Mouse (Mus musculus): ENCODE measurements around the gene Gm28374. TPM values are rescaled to one million over a fixed set of nuclear protein-coding genes. Genes with fewer than 3 reads are reported as not detected.

Gene Gm28374
- 0.28 and 0.30 TPM in 2 replicates for polyA plus RNA-seq (2012; ENCODE audit: low replicate concordance)

DNA sequence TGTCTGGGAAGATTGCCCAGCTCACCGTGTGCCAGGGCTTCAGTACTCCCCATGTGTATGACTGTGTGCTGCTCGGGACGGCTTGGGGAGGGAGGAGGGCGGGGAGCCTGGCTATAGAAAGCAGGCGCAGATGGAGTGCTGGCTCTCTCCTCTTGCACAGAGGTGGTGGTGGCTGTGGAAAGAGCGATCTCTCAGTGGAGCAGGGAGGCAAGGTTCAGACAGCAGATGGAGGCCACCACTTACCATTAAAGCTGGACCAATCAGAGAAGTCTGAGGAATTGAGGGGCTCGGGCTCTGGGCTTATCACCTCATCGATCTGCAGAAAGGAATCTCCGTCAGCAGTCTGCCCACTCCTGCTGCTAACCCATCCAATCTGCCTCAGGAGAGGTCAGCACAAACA, at the start of gene Gm28374:
Gene Gm28374, minus strand, starts transcription at position 101 of the 400 bp plus-strand sequence.

DNA sequence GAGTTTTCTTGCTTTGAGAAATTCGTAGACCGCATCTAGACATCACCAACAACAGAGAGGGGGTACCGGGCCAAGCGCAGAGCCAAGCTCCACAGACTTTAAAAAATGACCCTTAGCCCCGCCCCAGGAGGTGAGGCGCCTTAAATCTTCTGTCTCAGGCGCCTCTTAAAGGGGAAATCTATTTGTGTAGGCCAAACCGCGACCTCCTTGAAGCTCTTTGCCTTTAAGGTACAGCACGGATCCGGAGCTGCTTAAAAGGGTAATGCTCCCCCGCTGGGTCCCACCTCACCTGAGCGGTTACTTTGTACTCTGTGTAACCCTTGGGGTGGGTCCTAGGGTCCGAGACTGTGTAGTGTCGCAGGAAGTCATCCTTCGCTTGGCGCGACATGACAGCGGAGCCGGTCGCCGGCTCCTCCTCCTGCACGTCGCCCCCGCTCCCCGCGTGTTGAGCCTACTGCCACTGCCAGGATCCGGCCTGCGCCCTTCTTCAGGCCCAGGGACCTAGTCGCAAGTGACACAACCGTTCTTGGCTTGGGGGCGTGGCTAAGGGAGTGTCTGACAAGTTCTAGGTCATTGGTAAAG, 45.8 kb upstream of the Gm28374 start, which contains the start of gene Snx15:
Gene Snx15, minus strand, starts transcription at position 545 of the 582 bp plus-strand sequence.

DNA sequence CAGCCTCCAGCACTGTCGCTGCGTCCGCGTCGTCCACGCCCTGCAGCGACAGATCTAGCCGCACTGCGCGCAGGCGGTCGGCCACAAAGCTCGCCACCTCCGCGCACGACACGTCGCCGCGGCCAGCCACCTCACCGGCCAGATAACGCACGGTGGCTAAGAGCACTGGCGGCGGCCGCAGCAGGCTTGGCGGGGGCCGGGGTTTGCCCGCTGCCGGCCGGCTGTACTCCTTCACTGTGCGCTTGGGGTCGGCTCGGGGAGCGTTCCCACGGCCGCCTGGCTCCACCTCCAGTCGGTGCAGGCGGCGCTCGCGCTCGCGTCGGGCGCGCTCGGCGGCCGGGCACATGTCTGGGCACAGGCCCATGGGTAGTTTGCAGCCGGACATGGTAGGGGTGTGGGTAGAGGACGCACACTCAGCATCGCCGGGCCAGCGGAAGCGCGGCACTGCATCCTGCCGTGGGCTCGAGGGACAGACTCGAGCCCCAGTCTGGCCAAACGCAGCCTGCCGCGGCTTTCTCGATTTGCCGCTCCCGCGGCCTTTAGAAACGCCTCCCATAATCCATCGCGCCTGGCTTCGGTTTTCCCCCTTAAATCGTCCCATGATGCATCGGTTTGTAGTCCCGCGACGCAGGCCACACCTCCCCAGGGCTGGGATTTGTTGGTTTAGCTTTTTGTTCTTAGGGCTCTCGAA, 36.1 kb upstream of the Gm28374 start, which contains the start of gene Sac3d1:
Gene Sac3d1, minus strand, starts transcription at position 665 of the 691 bp plus-strand sequence.

DNA sequence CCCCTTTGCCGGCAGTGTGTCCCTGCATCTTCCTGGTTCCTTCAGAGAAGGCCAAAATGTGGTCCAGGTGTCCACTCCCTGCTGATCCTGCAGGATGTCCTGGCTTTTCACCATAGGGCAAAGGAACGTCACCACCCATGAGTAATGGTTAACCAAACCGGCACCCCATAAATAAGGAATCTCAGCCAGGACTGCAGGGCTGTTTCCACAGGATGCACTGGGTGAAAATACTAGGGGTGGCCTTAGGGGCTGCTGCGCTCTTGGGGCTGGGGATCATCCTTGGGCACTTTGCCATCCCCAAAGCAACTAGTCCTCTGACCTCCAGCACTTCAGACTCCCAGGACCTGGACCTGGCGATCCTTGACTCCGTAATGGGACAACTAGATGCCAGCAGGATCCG, 23.5 kb upstream of the Gm28374 start, which contains the start of gene Naaladl1:
Gene Naaladl1, plus strand, starts transcription at position 197 of the 400 bp plus-strand sequence.

DNA sequence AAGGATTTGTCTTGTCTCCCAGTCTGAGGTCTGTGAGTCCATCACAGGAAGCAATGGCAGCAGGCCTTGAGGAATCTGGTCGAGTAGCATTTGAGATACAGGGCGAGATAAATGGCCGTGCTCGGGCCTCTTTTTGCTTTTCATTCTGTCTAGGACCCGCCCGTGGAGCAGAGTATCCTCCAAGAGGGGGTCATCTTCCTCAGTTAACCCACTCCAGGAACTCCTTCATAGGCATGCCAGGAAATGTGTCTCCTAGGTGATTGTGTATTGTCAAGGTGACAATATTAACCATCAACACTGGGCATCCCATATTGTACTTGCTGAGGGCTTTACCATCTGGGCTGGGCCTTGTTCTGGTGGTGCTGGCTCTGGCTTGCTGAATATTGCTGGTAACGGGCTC, 12.1 kb upstream of the Gm28374 start, which contains the start of gene AC131692.1:
Gene AC131692.1, plus strand, starts transcription at position 301 of the 400 bp plus-strand sequence.

DNA sequence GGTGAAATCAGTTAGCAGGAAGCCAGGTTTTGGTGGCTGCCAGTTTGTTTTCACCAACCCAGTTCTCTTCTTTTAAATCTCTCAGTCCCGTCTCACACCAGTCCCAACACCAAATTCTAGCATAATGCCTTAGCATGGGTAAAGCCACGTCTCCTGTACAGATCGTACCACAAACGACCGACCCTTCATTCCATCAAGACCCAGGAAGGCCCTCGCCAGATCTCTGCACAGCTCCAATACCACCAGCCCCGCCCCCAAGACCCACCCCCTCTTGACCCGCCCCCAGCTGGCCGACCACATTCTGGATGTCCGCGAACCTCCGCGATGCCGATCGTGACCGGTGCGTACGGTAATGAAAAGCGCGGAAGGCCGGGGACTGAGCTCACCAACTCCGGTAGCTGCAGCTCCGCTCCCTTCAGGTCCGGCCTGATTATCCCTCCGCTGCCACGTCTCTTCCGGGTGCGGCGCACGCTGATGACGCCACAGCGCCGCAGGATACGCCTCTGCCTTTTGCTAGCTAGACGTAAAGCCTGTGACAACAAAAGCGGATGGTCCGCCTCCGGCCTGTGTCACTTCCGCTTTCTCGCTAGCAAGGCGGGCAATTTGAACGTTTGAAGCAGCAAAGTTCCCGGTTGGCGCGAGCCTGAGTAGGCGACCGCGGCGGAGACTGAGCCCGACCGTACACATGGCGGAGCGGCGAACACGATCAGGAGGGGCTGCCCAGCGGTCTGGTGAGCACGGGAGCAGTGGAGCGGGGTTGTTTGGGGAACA, 2.6 kb upstream of the Gm28374 start, which contains the start of the genes Zfpl1 and Cdca5:
Gene Zfpl1, minus strand, starts transcription at position 479 of the 771 bp plus-strand sequence.
Gene Cdca5, plus strand, starts transcription at position 506 of the 771 bp plus-strand sequence.

DNA sequence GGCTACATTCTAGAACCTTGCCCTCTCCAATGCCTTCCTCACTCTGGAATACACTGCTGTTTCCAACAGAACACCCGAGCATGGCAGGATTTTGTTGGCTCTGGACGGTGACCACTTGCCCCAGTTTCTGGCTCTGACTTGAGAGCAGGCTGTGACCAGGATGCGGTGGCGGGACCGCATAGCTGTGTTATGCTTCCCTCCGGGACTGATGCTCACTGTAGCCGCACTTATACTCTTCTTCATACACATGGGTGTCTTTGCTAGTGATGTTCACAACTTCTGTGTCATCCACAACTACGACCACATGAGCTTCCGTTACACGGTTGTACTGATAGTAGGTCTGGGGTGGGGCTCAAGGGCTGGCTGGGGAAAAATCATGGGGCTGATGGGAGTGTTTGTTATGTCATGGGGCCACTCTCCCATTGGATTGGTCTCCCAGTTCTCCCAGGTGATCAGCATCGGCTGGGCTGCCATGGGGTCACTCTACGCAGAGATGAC, 2.0 kb downstream of the Gm28374 start, which contains the start of gene Tmem262:
Gene Tmem262, plus strand, starts transcription at position 51 of the 498 bp plus-strand sequence.

DNA sequence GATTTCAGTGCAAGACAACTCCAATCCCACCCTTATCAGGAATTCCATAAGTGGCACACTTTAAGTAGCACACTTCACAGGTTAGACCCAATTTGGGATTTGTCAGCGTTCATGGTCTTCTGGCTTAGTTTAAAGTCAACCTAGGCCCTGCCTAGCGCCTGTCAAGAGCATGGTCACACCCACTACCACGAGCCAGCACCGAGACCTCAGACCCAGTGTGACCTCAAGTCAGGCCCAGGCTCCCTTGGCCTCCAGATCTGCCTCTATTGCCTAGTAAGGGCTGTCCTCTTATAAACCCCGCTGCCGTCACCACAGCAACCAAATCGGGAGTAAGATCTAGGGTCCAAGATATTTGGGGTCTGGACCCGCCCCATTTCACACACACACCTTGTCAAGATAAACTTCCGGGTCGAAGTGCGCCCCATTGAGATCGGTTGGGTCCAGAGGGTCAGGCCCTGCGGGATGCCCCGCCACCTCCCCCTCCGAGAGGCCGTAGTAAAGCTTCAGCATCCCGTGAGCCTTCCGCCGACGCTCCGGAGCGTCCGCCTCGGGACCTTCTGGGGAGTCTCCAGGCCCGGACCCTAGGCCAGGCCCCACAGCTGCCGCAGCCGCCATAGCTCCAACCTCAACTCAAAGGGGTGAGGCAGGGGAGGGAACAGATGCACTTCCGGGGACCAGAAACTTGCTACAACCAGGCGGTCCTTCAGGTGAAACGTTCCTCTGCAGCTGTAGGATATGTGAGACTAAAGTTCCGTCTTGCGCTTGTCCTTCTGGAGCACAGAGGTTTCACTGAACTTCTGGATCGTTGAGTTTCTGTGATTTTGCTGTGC, 5.3 kb downstream of the Gm28374 start, which contains the start of gene Vps51:
Gene Vps51, minus strand, starts transcription at position 668 of the 830 bp plus-strand sequence.

DNA sequence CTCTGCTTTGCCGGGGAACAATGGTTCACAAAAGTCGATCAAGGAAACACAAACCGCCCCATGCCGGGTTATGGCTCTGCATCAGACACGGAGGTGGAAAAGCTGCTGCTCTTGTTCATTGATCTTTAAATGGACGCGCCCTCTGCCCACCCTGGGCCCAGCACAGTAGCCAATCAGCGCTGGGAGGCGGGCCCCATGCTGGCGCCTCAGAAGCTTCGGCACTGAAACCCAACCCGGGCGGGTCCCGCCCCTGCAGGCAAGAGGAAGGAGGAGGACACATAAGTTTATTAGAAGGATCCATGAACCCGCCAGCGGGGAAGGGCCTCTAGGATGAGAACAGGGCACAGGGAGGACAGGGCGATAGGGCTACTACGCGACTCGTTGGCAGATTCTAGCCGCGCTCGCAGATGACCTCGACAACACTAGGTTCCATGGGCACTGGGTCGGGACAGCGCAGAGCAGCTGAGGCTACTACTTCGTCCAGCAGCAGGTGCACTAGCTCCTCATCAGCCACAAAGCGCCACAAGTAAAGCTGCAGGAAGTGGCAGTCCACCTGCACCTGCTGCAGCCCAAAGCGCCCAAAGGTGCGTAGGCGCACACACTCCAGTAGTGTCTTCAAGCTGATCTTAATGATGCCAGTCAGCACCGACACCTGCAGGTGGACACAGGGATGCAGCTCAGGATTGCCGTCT, 14.2 kb downstream of the Gm28374 start, which contains the start of gene Tm7sf2:
Gene Tm7sf2, minus strand, starts transcription at position 650 of the 692 bp plus-strand sequence.

DNA sequence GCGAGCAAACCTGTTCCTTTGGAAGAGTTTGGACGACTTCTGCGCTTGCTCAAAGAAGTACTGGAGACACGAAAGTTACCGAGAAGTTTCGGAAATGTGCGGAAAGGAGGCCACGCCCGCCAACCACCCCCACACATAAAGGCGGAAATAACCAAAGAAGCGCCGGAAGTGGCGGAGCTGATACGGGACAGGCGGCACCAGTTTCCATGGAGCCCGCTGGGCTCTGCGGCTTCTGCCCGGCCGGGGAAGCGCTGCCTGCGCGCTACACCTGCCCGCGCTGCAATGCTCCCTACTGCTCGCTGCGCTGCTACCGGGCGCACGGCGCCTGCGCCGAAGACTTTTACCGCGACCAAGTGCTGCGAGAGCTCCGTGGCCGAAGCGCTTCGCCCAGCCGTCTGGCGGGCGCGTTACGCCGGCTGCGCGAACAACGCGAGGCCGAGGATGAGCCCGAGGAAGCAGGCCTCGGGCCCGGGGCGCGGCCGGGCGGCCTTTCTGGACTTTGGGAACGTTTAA, 21.0 kb downstream of the Gm28374 start, which contains the start of gene Znhit2:
Gene Znhit2, plus strand, starts transcription at position 172 of the 513 bp plus-strand sequence.

DNA sequence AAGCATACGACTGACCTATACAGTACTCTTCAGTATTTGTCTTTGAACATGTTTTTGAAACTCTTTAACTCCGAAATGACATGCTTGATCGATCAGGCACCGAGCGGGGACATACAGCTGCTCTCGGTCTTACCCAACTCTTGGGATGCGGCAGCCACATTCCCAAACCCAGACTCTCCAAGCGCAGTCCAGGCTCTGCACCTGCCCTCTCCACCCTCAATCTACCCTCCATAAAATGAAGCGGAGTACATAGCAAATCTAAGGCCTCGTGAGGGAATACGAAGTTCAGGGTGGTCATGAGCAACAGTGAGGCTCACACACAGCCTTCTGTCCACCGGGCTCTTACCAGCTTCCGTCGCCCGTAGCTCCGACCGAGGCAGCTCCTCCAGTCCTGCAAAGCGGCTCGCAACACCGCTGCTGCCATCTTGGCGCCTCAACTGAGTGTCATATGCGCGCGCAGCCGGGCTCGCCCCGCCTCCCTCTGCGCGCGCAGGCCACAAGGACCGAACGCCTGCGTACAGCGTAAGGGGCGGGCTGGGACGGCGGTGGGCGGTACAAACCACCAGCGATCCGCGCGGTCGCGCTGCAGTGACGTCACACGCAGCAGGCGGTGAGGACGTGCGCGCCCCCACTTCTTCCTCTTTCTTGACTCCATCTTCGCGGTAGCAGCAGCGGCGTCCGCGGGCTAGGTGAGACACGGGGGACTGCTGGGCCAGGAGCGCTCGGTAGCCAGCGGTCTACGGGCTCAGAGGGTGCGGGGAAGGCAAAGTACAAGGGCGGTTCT, 24.6 kb downstream of the Gm28374 start, which contains the start of the genes Mrpl49 and Fau:
Gene Mrpl49, minus strand, starts transcription at position 473 of the 784 bp plus-strand sequence.
Gene Fau, plus strand, starts transcription at position 532 of the 784 bp plus-strand sequence.

DNA sequence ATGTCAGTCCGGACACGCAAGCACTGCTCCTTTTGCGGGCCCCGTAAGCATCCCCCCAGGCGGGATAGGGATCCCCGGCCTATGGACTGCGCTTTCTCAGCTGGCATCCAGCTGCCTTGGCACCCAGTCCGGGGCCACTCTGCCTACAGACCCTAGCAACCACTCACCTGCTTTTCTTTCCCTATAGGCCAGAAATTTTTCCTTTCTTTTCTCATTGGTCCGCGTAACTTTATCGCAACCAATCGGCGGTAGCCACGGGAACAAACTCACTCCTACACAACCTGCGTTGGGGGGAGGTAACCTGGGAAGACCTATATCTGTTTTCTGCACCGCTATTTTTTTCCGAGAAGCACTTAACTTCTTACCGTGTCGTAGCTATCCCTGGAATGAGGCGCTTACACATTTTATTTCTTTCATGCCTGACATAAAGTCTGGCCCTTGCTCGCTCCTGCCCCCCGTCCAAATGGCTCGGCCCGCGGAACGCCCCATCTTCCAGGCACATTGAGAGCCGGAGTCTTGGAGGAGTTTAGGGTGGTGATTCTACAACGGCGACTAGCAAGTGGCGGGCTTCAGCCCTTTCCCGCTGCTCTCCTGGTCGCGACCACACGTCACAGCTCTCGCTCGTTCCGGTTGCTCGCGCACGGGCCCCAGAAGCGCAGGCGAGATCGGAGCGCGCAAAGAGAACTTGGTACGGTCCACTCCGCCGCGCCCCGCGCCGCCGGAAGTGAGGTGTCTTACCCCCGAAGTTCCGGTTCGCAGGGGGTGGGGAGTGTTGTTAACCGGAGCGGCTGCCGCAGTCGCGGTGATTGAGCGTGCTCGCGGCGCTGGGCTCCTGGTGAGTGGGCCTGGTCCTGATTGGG, 35.5 kb downstream of the Gm28374 start, which contains the start of gene Syvn1:
Gene Syvn1, plus strand, starts transcription at position 283 of the 860 bp plus-strand sequence.

Other genes starting within 250 kb of the Gm28374 start
- gene Frmd8, start 207.0 kb downstream of the Gm28374 start, polyA plus RNA-seq (2012; ENCODE audit: low replicate concordance), result 18.0 and 18.2 TPM in 2 replicates
- 0.65 and 5.0 TPM in 2 replicates for gene Slc25a45, start 204.4 kb downstream of the Gm28374 start, polyA plus RNA-seq (2012; ENCODE audit: low replicate concordance)
- gene Tigd3, start 188.1 kb downstream of the Gm28374 start, polyA plus RNA-seq (2012; ENCODE audit: low replicate concordance), result 1.4 and 2.3 TPM in 2 replicates
- gene Dpf2, start 169.2 kb downstream of the Gm28374 start, polyA plus RNA-seq (2012; ENCODE audit: low replicate concordance), result 15.3 and 54.9 TPM in 2 replicates
- 1.8 and 1.9 TPM in 2 replicates for gene Cdc42ep2, start 157.4 kb downstream of the Gm28374 start, polyA plus RNA-seq (2012; ENCODE audit: low replicate concordance)
- gene Pola2, start 118.1 kb downstream of the Gm28374 start, polyA plus RNA-seq (2012; ENCODE audit: low replicate concordance), result 42.9 and 62.3 TPM in 2 replicates
- gene Slc22a20, start 96.1 kb downstream of the Gm28374 start, polyA plus RNA-seq (2012; ENCODE audit: low replicate concordance), result not detected in 2 replicates
- gene Capn1, start 66.4 kb downstream of the Gm28374 start, polyA plus RNA-seq (2012; ENCODE audit: low replicate concordance), result 74.6 and 291 TPM in 2 replicates
- gene Syvn1, start 35.7 kb downstream of the Gm28374 start, polyA plus RNA-seq (2012; ENCODE audit: low replicate concordance), result 304 and 363 TPM in 2 replicates
- gene Mrpl49, start 24.5 kb downstream of the Gm28374 start, polyA plus RNA-seq (2012; ENCODE audit: low replicate concordance), result 36.6 and 41.0 TPM in 2 replicates
- 2,048 and 2,675 TPM in 2 replicates for gene Fau, start 24.4 kb downstream of the Gm28374 start, polyA plus RNA-seq (2012; ENCODE audit: low replicate concordance)
- gene Znhit2, start 21.1 kb downstream of the Gm28374 start, polyA plus RNA-seq (2012; ENCODE audit: low replicate concordance), result 70.2 and 84.6 TPM in 2 replicates
- 15.8 and 19.5 TPM in 2 replicates for gene Tm7sf2, start 13.9 kb downstream of the Gm28374 start, polyA plus RNA-seq (2012; ENCODE audit: low replicate concordance)
- gene Vps51, start 5.0 kb downstream of the Gm28374 start, polyA plus RNA-seq (2012; ENCODE audit: low replicate concordance), result 35.5 and 99.7 TPM in 2 replicates
- gene Tmem262, start 2.2 kb downstream of the Gm28374 start, polyA plus RNA-seq (2012; ENCODE audit: low replicate concordance), result not detected in 2 replicates
- 50.1 and 66.4 TPM in 2 replicates for gene Zfpl1, start 2.7 kb upstream of the Gm28374 start, polyA plus RNA-seq (2012; ENCODE audit: low replicate concordance)
- gene Cdca5, start 2.7 kb upstream of the Gm28374 start, polyA plus RNA-seq (2012; ENCODE audit: low replicate concordance), result 7.7 and 8.7 TPM in 2 replicates
- 3.5 and 18.8 TPM in 2 replicates for gene AC131692.1, start 12.2 kb upstream of the Gm28374 start, polyA plus RNA-seq (2012; ENCODE audit: low replicate concordance)
- 0.20 and 0.93 TPM in 2 replicates for gene Naaladl1, start 23.5 kb upstream of the Gm28374 start, polyA plus RNA-seq (2012; ENCODE audit: low replicate concordance)
- 87.4 and 104 TPM in 2 replicates for gene Sac3d1, start 36.4 kb upstream of the Gm28374 start, polyA plus RNA-seq (2012; ENCODE audit: low replicate concordance)
- 197 and 367 TPM in 2 replicates for gene Snx15, start 46.0 kb upstream of the Gm28374 start, polyA plus RNA-seq (2012; ENCODE audit: low replicate concordance)
- 0.21 and 2.0 TPM in 2 replicates for gene Batf2, start 58.7 kb upstream of the Gm28374 start, polyA plus RNA-seq (2012; ENCODE audit: low replicate concordance)
- 33.5 and 55.6 TPM in 2 replicates for gene Arl2, start 59.3 kb upstream of the Gm28374 start, polyA plus RNA-seq (2012; ENCODE audit: low replicate concordance)
- not detected in 2 replicates for gene Majin, start 102.1 kb upstream of the Gm28374 start, polyA plus RNA-seq (2012; ENCODE audit: low replicate concordance)
- gene Gpha2, start 144.1 kb upstream of the Gm28374 start, polyA plus RNA-seq (2012; ENCODE audit: low replicate concordance), result not detected in 2 replicates
- gene Ppp2r5b, start 153.6 kb upstream of the Gm28374 start, polyA plus RNA-seq (2012; ENCODE audit: low replicate concordance), result 283 and 355 TPM in 2 replicates
- gene Atg2a, start 159.4 kb upstream of the Gm28374 start, polyA plus RNA-seq (2012; ENCODE audit: low replicate concordance), result 79.9 and 150 TPM in 2 replicates
- 333 and 398 TPM in 2 replicates for gene Ehd1, start 194.5 kb upstream of the Gm28374 start, polyA plus RNA-seq (2012; ENCODE audit: low replicate concordance)
- gene Cdc42bpg, start 224.2 kb upstream of the Gm28374 start, polyA plus RNA-seq (2012; ENCODE audit: low replicate concordance), result 12.1 and 13.6 TPM in 2 replicates